Mouse (Mus musculus) central nervous system, embryonic 11.5 days (tissue): Measurements from ENCODE around the gene Cpsf6. TPM values are rescaled to one million over a fixed set of nuclear protein-coding genes. Genes with fewer than 3 reads are reported as not detected.

Source experiments
- polyA plus RNA-seq: library from polyadenylated mRNA; depleted of rRNA; stranded (reverse); fragments of >200 nt; gene quantifications from 2 replicates; pipeline ENCODE4 v1.2.3, GENCODE M21; 2012; rRNA removed

Cpsf6 gene
- 134 and 180 TPM in 2 replicates for polyA plus RNA-seq

GRCm38 (mm10) chr10:117379908-117380307 is at the start of gene Cpsf6:
Cpsf6 (minus strand) TSS chr10:117380015.

Other genes with a start within 250 kb of the Cpsf6 start
- gene Frs2, start 231.5 kb downstream of the Cpsf6 start, polyA plus RNA-seq: 22.6 and 35.0 TPM in 2 replicates
- 136 and 193 TPM in 2 replicates for gene Yeats4, start 155.5 kb downstream of the Cpsf6 start, polyA plus RNA-seq
- not detected in 2 replicates for gene 9530003J23Rik, start 141.3 kb downstream of the Cpsf6 start, polyA plus RNA-seq
- gene Lyz2, start 97.7 kb downstream of the Cpsf6 start, polyA plus RNA-seq: 11.5 and 12.3 TPM in 2 replicates
- 0.19 and 0.26 TPM in 2 replicates for gene Lyz1, start 87.1 kb downstream of the Cpsf6 start, polyA plus RNA-seq
- gene Cpm, start 249.5 kb upstream of the Cpsf6 start, polyA plus RNA-seq: 2.6 and 9.7 TPM in 2 replicates